Mouse (Mus musculus) heart, embryonic 10.5 days (tissue): Measurements from ENCODE around the gene Dok3. TPM values are rescaled to one million over a fixed set of nuclear protein-coding genes. Genes with fewer than 3 reads are reported as not detected.

ENCODE experiments used
- DNase-seq: peaks from one replicate; pipeline ENCODE4 v3.0.0-alpha.2; 2017; ENCODE audit warnings: low spot score
- H3K27ac ChIP-seq: fragments of 300-500 bp; sonication (generic); 2 replicates; pipeline ENCODE4 v1.5.1; 2016; ENCODE audit warnings: mild to moderate bottlenecking
- H3K27me3 ChIP-seq: fragments of 300-500 bp; sonication (generic); 2 replicates; pipeline ENCODE4 v1.6.1; 2016; ENCODE audit warnings: mild to moderate bottlenecking; ENCODE audit not compliant: poor library complexity, insufficient read depth, severe bottlenecking
- H3K36me3 ChIP-seq: fragments of 300-500 bp; sonication (generic); 2 replicates; pipeline ENCODE4 v1.6.1; 2016; ENCODE audit warnings: mild to moderate bottlenecking, moderate library complexity
- H3K4me1 ChIP-seq: fragments of 300-500 bp; sonication (generic); 2 replicates; pipeline ENCODE4 v1.6.1; 2016; ENCODE audit warnings: mild to moderate bottlenecking
- H3K4me3 ChIP-seq: fragments of 300-500 bp; sonication (generic); 2 replicates; pipeline ENCODE4 v1.5.1; 2016; ENCODE audit warnings: mild to moderate bottlenecking, moderate library complexity
- H3K9me3 ChIP-seq: fragments of 300-500 bp; sonication (generic); 2 replicates; pipeline ENCODE4 v1.6.1; 2016; ENCODE audit warnings: mild to moderate bottlenecking, moderate library complexity
- WGBS: fragments of 180-500 bp; shearing (Covaris S2); methylation state at CpG from one replicate; pipeline ENCODE4 v1.1.7; 2016; 5-methylcytosine and 5-hydroxymethylcytosine counted together
- polyA plus RNA-seq: library from polyadenylated mRNA; unstranded; fragments of >200 nt; fragmentation: Nextera tagmentation; extraction: Ambion mirVana; gene quantifications from 2 replicates; pipeline ENCODE4 v1.2.1, GENCODE M21; 2016

Dok3 gene
- polyA plus RNA-seq, 1 experiment from 2014 or later = 2.4 TPM

DNA sequence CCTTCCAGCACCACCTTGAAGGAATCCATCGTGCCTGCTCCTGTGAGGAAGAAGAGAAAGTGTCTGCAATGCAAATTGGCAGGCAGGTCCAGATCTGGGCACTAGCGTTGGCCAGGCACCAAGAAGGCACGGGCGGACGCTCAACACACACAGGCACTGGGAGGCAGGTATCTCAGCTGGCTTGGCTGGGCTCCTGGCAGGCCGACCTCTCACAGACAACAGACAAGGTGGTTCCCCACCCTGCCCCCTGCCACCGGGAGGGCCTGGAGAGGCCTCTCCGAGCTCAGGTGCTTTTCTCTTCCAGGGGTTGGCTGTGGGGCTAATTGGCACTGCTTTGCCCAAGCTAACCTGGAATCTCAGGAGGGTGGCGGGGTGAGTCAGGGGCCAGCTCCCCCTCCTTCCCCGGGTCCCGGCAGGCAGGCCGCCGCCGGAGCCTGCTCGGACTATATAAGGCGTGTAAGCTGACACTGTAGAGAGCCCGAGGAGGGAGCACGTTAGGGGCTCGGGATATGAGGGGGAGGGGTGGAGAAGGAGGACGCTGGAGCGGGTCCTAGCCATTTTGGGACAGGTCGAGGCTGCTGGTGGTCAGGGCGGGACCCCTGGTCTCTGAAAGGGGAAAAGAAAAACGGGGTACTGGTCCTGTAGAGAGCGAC, 16.6 kb downstream of the Dok3 start:
- Histone ChIP-seq H3K4me1 (peaks cover 53% of the 10 kb centered on the region), H3K27ac (peak overlapping the region; percentile 98), H3K36me3 (peaks cover 45% of the 10 kb centered on the region), H3K27me3 (peaks cover 12% of the 10 kb centered on the region), H3K9me3 (no peaks in the 10 kb centered on the region), H3K4me3 (peak overlapping the region; percentile 98)
- peak; percentile 91 for DNase-seq
- 3% methylated on average over 25 of the region's 25 CpGs for WGBS

DNA sequence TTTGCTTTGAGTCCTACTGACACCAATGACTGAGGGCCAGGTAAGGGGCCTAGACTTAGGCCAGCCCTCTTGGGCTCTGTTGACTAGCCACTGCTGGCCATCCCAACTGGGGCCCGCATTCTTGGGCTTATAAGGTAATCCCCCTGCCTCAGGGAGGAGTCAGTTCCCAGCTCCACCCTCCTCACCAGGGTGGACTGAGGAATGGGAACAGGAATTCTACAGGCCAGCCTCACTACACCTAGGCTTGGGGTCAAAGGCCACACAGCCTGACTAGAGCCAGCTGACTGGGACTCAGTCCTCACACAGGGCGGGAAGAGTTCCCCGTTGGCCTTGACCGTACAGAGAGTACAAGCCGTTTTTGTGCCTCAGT, 17.6 kb downstream of the Dok3 start:
- peak; percentile 87 for DNase-seq
- H3K27me3 ChIP-seq = peaks cover 12% of the 10 kb centered on the region
- peak overlapping the region; percentile 98 for H3K4me3 ChIP-seq
- H3K27ac ChIP-seq = peak overlapping the region; percentile 98
- H3K4me1 ChIP-seq = peaks cover 56% of the 10 kb centered on the region
- H3K36me3 ChIP-seq = peaks cover 55% of the 10 kb centered on the region
- WGBS = 12% methylated on average over 5 of the region's 5 CpGs
- H3K9me3 ChIP-seq = no peaks in the 10 kb centered on the region

DNA sequence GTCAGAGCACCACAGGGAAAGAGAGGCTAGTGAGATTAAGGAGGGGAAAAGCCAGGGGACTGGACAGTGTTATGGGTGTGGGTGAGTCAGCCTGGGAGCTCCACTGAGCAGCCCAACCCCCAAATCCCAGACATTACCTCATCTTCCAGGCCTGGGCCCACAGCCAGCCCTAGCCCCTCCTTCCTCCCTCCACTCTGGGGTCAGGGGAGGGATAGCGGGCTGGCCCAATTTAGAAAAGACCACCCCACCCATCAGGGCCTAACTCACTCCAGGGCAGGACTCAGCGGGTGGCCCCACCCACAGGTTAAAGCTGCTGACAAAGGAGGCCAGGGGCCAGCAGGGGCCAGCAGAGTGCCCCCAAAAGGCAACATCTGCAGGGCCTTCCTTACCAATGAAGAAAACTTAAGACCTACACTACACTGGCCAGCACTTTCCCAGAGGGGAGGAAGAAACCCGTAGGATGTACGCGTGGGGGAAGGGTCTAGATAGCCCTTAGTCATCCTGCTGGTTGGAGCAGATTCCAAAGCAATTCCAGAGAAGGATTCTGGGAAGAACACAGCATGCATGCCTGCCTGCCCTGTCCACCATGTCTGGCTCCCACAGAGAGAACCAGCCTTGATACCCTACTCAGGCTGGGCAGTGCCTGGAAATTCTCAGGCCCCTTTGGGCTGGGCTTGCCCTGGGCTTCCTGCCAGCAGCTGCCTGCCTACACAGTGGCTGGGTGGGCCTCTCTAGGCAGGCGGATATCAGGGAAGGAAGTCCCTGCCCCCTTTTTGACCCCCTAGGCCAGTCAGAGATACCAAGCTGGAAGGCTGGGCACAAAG, 18.2 kb downstream of the Dok3 start:
- DNase-seq = peak; percentile 95
- Histone ChIP-seq H3K9me3 (no peaks in the 10 kb centered on the region), H3K27me3 (peaks cover 12% of the 10 kb centered on the region), H3K36me3 (peaks cover 61% of the 10 kb centered on the region), H3K4me3 (peak overlapping the region; percentile 98), H3K27ac (peak overlapping the region; percentile 98), H3K4me1 (peaks cover 58% of the 10 kb centered on the region)
- 2% methylated on average over 6 of the region's 6 CpGs for WGBS

DNA sequence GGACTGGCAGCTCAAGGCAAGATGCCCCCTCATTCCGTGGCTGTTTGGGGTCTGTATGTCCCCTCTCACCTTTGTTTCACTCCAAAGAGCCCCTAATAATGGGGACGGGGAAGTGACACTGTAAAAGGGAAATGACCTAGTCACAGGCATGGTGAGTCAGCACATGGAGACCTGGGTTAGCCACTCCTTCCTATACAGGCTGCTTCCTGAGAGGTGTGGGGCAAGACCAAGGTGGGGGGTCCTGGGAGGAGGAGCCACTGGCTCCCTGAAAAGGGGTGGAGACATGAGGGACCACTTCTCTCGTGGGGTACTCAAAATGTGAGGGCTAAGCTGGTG, 18.8 kb downstream of the Dok3 start:
- peak overlapping the region; percentile 98 for H3K4me3 ChIP-seq
- peaks cover 67% of the 10 kb centered on the region for H3K36me3 ChIP-seq
- peak overlapping the region; percentile 98 for H3K27ac ChIP-seq
- WGBS = 22% methylated on average over 3 of the region's 3 CpGs
- no peak for DNase-seq
- H3K9me3 ChIP-seq = no peaks in the 10 kb centered on the region
- peaks cover 11% of the 10 kb centered on the region for H3K27me3 ChIP-seq
- H3K4me1 ChIP-seq = peaks cover 60% of the 10 kb centered on the region

DNA sequence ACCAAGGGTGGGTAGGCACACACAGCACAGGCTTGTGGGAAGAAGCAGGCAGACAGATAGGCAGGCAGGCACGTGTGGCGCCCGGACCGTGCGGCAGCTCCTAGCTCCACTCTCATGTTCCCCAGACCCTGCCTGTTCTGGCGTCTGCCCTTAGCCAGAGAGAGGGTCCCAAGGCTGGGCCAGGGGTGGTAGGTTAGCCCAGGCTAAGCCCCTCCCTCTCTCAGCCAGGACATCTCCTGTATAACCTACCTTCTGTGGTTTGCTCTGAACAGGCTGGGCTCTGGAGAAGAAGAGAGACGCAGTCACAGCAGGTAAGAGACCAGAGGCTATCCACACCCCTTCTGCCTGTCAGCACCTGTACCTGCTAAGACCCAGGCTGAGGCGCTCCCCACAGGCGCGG, 20.6 kb downstream of the Dok3 start:
- Histone ChIP-seq H3K4me1 (peaks cover 61% of the 10 kb centered on the region), H3K9me3 (no peaks in the 10 kb centered on the region), H3K36me3 (peaks cover 85% of the 10 kb centered on the region), H3K4me3 (no peak overlapping the region), H3K27me3 (peaks cover 3% of the 10 kb centered on the region; the same call in 1 of the 2 replicates), H3K27ac (no peak overlapping the region)
- 88% methylated on average over 10 of the region's 10 CpGs for WGBS
- no peak for DNase-seq

DNA sequence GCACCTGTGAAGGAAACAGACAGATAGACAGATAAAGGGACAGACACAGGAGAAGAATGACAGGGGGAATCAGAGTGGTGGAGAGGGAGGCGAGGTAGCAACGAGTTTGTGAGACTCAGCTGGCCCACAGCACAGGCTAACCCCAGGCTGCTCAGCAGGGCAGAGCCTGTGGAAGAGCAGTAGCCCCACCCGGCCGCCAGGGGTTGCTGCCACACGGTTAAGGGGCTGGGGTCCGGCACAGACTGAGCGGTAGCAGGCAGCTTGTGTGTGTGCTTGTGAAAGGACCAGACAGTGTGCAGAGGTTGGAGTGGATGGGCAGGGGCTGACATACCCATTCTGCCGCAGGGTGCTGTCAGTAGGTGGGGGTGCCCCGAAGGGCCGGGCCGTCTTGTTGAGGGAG, 21.2 kb downstream of the Dok3 start:
- no peak for DNase-seq
- no peak overlapping the region for H3K4me3 ChIP-seq
- no peaks in the 10 kb centered on the region for H3K9me3 ChIP-seq
- 78% methylated on average over 11 of the region's 11 CpGs for WGBS
- no peak overlapping the region for H3K27ac ChIP-seq
- H3K27me3 ChIP-seq = peaks cover 3% of the 10 kb centered on the region; the same call in 1 of the 2 replicates
- peaks cover 91% of the 10 kb centered on the region for H3K36me3 ChIP-seq
- H3K4me1 ChIP-seq = peaks cover 60% of the 10 kb centered on the region

DNA sequence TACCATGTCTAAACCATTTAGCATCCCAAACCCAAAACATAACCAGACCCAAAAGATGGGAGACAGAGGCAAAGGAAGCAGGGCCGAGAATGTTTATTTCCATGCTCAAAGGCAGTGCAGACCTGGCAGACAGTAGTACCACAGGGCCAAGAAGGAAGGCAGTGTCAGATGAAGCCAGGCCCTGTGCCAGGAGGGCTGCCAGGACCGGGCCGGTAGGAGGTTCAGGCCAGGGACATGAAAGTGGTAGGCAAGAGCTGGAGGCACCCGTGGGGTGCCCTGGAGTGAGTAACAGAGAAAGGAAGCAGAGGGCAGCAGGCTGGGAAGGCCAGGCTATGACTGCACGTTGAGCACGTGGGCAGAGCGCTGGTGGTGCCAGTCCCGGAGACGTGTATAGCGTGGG, 22.4 kb downstream of the Dok3 start:
- Histone ChIP-seq H3K36me3 (peaks cover 97% of the 10 kb centered on the region), H3K27ac (no peak overlapping the region), H3K4me3 (no peak overlapping the region), H3K4me1 (peaks cover 50% of the 10 kb centered on the region), H3K27me3 (peaks cover 3% of the 10 kb centered on the region; the same call in 1 of the 2 replicates), H3K9me3 (no peaks in the 10 kb centered on the region)
- WGBS = 94% methylated on average over 10 of the region's 10 CpGs
- DNase-seq = no peak

DNA sequence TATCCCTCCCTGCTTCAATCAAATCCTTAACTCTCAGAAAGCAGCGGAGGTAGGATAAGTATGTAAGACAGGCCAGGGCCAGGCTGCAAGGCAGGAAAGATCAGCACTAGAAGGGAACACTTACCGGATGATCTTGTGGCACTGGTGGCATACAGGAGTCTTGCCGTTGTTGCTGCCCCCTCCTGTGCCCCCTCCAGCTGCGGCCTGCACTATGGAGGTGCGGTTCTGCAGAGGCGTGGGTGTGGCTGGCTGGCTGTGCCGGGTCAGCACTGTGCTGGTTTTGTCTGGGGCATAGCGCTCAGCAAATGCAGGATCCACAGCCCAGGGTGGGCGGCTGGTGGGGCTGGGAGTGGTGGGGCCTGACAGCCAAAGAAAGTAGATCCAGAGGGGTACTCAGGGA, 23.3 kb downstream of the Dok3 start:
- 89% methylated on average over 9 of the region's 9 CpGs for WGBS
- Histone ChIP-seq H3K27ac (no peak overlapping the region), H3K4me3 (no peak overlapping the region), H3K36me3 (peaks cover 97% of the 10 kb centered on the region), H3K27me3 (peaks cover 3% of the 10 kb centered on the region; the same call in 1 of the 2 replicates), H3K9me3 (no peaks in the 10 kb centered on the region), H3K4me1 (peaks cover 41% of the 10 kb centered on the region)
- DNase-seq = no peak

DNA sequence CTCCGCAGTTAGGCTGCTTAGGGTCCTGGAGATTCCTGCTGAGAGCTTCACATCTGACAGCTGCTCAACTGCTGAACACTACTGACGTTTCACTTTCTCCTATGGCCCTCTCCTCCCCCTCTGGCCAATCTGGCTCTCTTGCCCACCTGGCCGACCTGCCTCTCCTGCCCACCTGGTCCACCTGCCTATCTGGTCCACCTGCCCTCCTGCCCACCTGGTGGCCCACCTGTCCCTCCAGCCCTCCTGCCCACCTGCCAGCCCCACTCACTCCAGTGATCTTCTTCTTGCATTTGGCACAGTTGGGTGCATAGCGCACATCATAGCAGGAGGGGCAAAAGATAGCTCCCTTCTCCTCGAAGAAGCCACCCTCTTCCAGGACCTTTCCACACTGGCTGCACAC, 24.7 kb downstream of the Dok3 start:
- 82% methylated on average over 5 of the region's 5 CpGs for WGBS
- peaks cover 98% of the 10 kb centered on the region for H3K36me3 ChIP-seq
- H3K4me3 ChIP-seq = no peak overlapping the region
- no peaks in the 10 kb centered on the region for H3K9me3 ChIP-seq
- no peak overlapping the region for H3K27ac ChIP-seq
- DNase-seq = no peak
- peaks cover 32% of the 10 kb centered on the region for H3K4me1 ChIP-seq
- peaks cover 11% of the 10 kb centered on the region for H3K27me3 ChIP-seq

DNA sequence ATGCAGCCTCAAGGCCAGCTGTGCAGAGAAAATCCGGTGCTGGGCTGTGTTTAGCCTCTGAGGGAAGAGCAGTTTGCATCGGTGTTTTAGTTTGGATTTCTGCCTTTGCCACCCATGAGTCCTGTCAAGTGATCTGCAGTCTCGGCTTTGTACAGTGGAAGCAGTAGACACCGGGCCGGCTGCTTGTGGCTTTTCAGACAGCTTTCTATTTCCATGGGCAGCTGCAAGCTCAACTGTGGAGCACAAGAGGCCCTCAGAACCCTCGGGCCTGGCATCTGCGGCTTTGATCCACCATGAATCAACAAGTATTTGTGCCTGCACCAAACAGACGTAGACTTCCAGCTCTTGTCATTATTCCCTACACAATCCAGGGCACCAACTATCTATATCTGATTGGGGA, 26.7 kb downstream of the Dok3 start:
- Histone ChIP-seq H3K4me3 (no peak overlapping the region), H3K9me3 (no peaks in the 10 kb centered on the region), H3K36me3 (peaks cover 96% of the 10 kb centered on the region), H3K27me3 (peaks cover 28% of the 10 kb centered on the region), H3K4me1 (peaks cover 17% of the 10 kb centered on the region), H3K27ac (no peak overlapping the region)
- 89% methylated on average over 8 of the region's 8 CpGs for WGBS
- DNase-seq = no peak

DNA sequence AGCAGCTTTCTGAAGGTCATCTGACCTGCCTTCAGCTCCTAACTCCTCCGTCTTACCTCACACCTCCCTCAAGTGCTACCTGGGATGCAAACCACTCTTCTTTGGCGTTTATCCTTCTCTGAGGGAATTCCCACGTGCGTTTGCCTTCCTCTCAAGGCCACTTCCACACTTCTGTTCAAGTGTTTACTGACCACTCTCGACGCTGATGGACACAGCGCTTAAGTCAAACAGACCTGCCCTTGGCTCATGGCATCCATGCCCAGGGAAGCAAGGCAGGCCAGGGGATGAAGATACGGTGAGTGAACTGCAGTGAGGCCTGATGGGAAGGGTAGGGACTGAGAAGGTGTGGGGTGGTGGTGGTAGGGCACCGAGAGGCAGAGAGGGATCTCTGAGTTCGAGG, 28.5 kb downstream of the Dok3 start:
- peaks cover 83% of the 10 kb centered on the region for H3K36me3 ChIP-seq
- WGBS = 73% methylated on average over 10 of the region's 10 CpGs
- no peaks in the 10 kb centered on the region for H3K9me3 ChIP-seq
- peaks cover 23% of the 10 kb centered on the region for H3K4me1 ChIP-seq
- DNase-seq = no peak
- H3K27me3 ChIP-seq = peaks cover 30% of the 10 kb centered on the region
- no peak overlapping the region for H3K4me3 ChIP-seq
- H3K27ac ChIP-seq = no peak overlapping the region

DNA sequence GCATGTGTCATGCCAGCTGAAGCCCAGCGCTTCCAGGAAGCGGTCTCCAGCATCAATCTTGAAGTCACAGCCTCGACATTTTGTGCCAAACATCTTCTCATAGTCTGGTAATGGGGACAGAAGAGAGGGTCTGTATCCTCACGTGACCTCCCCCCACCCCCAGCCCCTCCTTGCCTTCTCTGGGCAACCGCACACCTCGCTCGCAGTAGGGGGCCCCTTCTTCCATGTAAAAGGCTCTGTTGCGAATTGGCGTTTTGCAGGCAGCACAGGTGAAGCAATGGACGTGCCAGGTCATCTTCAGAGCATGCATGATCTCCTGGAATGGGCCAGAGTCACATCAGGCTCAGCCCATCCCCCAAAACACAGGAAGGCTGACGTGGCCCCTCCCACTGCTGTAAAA, 30.2 kb downstream of the Dok3 start:
- no peak for DNase-seq
- WGBS = 74% methylated on average over 11 of the region's 11 CpGs
- Histone ChIP-seq H3K9me3 (no peaks in the 10 kb centered on the region), H3K27me3 (peaks cover 34% of the 10 kb centered on the region), H3K4me3 (no peak overlapping the region), H3K36me3 (peaks cover 66% of the 10 kb centered on the region), H3K27ac (no peak overlapping the region), H3K4me1 (peaks cover 34% of the 10 kb centered on the region)

DNA sequence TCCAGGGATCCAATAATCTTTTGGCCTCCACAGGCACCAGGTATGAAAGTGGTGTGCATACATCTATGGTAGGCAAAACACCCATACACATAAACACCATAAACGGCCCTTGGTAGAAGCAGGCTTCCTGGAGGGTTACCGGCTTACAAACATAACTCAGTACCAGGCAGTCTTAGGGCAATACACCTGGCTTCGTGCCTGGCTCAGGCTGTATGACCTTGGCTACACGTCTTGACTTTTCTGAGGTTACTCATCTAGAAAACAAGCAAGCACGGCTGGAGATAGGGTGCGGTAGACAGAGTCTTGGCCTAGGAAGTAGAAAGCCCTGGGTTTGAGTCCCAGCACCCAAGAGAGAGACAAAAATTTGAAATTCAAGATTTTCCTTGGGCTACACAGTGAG, 32.4 kb downstream of the Dok3 start:
- peaks cover 56% of the 10 kb centered on the region for H3K27me3 ChIP-seq
- H3K27ac ChIP-seq = no peak overlapping the region
- peaks cover 44% of the 10 kb centered on the region for H3K36me3 ChIP-seq
- WGBS = 84% methylated on average over 6 of the region's 6 CpGs
- H3K4me3 ChIP-seq = no peak overlapping the region
- peaks cover 39% of the 10 kb centered on the region for H3K4me1 ChIP-seq
- H3K9me3 ChIP-seq = no peaks in the 10 kb centered on the region
- DNase-seq = no peak
